Mouse (Mus musculus) kidney, postnatal 0 days (tissue): ENCODE results near the gene Usp48. TPM values are rescaled to one million over a fixed set of nuclear protein-coding genes. Genes with fewer than 3 reads are reported as not detected.

Experiments used
- ATAC-seq: fragments of 200-750 bp; cut with Nextera tagmentation; replicated peaks from 2 replicates; pipeline ENCODE4 v1.8.0; 2017; ENCODE audit warnings: low read depth, moderate number of reproducible peaks, moderate TSS enrichment, moderate library complexity; ENCODE audit not compliant: low FRiP score
- DNase-seq: peaks from one replicate; pipeline ENCODE4 v3.0.0-alpha.2; 2016; ENCODE audit warnings: low spot score
- H3K27ac ChIP-seq: fragments of 300-500 bp; sonication (generic); 2 replicates; pipeline ENCODE4 v1.5.1; 2014; ENCODE audit warnings: mild to moderate bottlenecking
- H3K27me3 ChIP-seq: fragments of 300-500 bp; sonication (generic); 2 replicates; pipeline ENCODE4 v1.6.1; 2014; ENCODE audit warnings: low read length, mixed read lengths; ENCODE audit not compliant: insufficient read depth
- H3K36me3 ChIP-seq: fragments of 300-500 bp; sonication (generic); 2 replicates; pipeline ENCODE4 v1.6.1; 2014; ENCODE audit warnings: low read length, mixed read lengths; ENCODE audit not compliant: insufficient read depth
- H3K4me1 ChIP-seq: fragments of 300-500 bp; sonication (generic); replicated peaks from 2 replicates; pipeline ENCODE4 v1.6.1; 2014; ENCODE audit warnings: antibody characterized with exemption, low read length, mixed read lengths; ENCODE audit not compliant: insufficient read depth
- H3K4me2 ChIP-seq: fragments of 300-500 bp; sonication (generic); 2 replicates; pipeline ENCODE4 v1.6.1; 2014; ENCODE audit warnings: mild to moderate bottlenecking, low read length, moderate library complexity, mixed read lengths
- H3K4me3 ChIP-seq: fragments of 300-500 bp; sonication (generic); replicated peaks from 2 replicates; pipeline ENCODE4 v1.5.1; 2014; ENCODE audit warnings: low read depth, low read length
- H3K9ac ChIP-seq: fragments of 300-500 bp; sonication (generic); 2 replicates; pipeline ENCODE4 v1.6.1; 2014; ENCODE audit warnings: low read depth, low read length
- H3K9me3 ChIP-seq: fragments of 300-500 bp; sonication (generic); replicated peaks from 2 replicates; pipeline ENCODE4 v1.6.1; 2016; ENCODE audit warnings: low read length, inconsistent platforms, mixed read lengths
- CTCF ChIP-seq: IDR thresholded peaks from 2 replicates; pipeline ENCODE4 v1.5.1; 2016; ENCODE audit warnings: antibody characterized with exemption, low read depth, mild to moderate bottlenecking, moderate library complexity
- WGBS: fragments of 180-500 bp; shearing (Covaris S2); extraction: QIAGEN DNeasy Blood & Tissue Kit; methylation state at CpG from one replicate; pipeline ENCODE4 v1.1.7; 2014; 5-methylcytosine and 5-hydroxymethylcytosine counted together
- polyA plus RNA-seq: library from polyadenylated mRNA; unstranded; fragments of >200 nt; fragmentation: Nextera tagmentation; extraction: Ambion mirVana; gene quantifications from 2 replicates; pipeline ENCODE4 v1.2.1, GENCODE M21; 2015

Gene Usp48
- polyA plus RNA-seq, 1 experiment from 2014 or later: 40.4 TPM

DNA sequence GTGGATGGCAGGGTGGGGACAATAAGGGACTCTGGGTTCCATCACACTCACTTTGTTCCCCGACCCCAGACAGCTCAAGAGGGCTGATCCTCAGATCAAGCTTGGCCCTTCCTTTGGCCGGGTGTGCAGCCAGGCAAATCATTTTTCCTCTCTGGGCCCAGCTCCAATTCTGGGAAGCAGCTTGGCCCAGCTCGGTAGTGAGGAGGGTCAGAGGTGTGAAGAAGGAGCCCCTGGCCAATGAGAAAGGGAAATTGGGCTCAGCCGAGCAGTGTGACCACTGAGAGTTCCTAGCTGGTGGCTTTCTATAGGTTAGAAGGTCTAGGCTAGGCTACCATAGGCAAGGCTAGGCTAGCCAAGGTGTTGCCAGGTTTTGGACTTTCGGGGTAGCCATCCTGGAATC, 74.2 kb downstream of the Usp48 start:
- TF ChIP-seq CTCF: no peak
- H3K4me2 ChIP-seq: no peak overlapping the region
- no peak for DNase-seq
- H3K36me3 ChIP-seq: no peaks in the 10 kb centered on the region
- no peak for ATAC-seq
- 30% methylated on average over 5 of the region's 5 CpGs for WGBS
- H3K27ac ChIP-seq: no peak overlapping the region; the same call in 1 of the 2 replicates
- no peak overlapping the region for H3K9ac ChIP-seq
- peaks cover 10% of the 10 kb centered on the region; the same call in 1 of the 2 replicates for H3K27me3 ChIP-seq
- H3K4me1 ChIP-seq: 0 out of 2 replicates have a peak, but pooled peaks cover 11% of the 10 kb centered on the region
- no peak overlapping the region for H3K4me3 ChIP-seq
- H3K9me3 ChIP-seq: no peaks in the 10 kb centered on the region

DNA sequence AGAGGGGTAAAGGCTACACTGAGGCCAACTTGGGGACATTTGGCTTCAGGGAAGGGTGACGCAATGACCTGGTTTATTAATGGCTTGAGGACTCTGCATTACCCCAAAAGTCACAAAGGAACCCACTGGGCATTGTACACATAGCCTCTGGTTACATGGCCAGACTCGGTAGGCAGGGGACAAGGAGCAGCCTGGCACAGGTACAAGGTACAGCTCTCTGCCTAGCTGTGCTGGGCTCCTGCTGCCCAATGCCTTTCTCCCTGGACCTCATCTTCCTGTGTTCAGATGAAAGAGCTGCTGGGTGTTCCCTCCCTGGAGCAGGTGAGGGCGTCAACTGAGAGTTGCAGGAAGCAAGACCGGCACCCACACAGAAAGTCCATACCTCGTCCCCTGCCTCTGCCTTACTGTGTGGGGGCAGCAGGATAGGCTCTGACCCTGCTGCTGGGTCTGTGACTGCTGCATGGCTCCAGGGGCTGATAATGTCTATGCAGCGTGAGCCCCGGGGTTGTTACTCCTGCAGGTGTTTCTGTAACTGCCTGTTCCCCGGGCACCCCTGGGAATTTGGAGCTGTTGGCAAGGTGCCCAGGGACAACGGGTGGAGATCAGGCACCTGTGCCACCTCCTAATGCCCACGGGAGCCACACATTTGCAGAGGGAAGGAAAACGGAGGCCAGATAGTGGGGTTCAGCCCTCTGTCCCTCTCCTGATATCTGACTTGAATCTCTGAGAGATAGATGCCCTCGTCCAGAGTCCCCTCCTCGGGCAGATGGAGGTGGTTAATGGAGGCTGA, 78.4 kb downstream of the Usp48 start:
- no peaks in the 10 kb centered on the region for H3K27me3 ChIP-seq
- ATAC-seq (no peak), DNase-seq (no peak)
- no peak overlapping the region for H3K4me2 ChIP-seq
- no peaks in the 10 kb centered on the region for H3K9me3 ChIP-seq
- no peaks in the 10 kb centered on the region for H3K36me3 ChIP-seq
- no peak overlapping the region for H3K4me3 ChIP-seq
- WGBS: 66% methylated on average over 13 of the region's 13 CpGs
- H3K9ac ChIP-seq: no peak overlapping the region
- H3K27ac ChIP-seq: no peak overlapping the region
- H3K4me1 ChIP-seq: no peaks in the 10 kb centered on the region
- no peak for TF ChIP-seq CTCF

DNA sequence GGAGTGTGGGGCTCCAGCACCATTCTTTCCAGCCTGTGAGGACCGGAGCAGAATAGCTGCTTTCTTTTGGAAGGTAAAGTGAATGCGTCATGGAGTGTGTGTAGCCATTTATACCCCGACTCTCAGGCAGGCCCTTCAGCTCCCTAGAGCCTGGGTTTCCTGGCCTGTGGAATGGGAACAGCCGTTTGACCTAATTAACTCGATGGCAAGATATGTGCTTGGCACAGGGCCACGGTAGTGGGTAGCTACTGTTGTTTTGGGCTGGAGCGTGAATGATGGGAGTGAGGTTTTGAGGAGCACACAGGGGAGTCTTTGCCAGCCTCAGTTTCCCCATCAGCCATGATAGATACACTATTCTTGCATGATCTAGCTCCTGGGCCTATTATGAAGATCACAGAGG, 82.0 kb downstream of the Usp48 start:
- H3K4me3 ChIP-seq: no peak overlapping the region
- no peaks in the 10 kb centered on the region for H3K27me3 ChIP-seq
- H3K9me3 ChIP-seq: no peaks in the 10 kb centered on the region
- WGBS: 69% methylated on average over 7 of the region's 7 CpGs
- no peaks in the 10 kb centered on the region for H3K36me3 ChIP-seq
- H3K9ac ChIP-seq: no peak overlapping the region
- H3K4me1 ChIP-seq: no peaks in the 10 kb centered on the region
- no peak for TF ChIP-seq CTCF
- no peak overlapping the region for H3K4me2 ChIP-seq
- H3K27ac ChIP-seq: no peak overlapping the region
- DNase-seq: no peak
- no peak for ATAC-seq

DNA sequence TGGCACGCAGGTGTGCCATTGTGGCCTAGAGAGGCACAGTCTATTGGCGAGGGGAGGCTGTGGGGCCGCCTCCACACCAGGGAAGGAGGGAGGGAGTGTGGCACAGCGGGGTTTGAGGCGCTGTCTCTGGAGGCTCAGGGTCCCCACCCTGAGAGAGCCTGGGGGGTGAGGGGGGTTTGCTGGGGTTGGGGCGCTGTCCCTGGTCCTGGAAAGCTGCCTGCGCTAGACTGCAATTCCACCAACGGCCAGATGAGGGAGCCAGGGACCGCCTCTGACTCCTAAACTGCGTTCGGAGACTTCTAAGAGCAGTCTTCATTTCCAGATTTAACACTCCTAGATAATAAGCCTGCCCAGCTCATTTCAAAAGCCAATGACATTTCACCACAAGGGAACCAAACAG, 82.5 kb downstream of the Usp48 start:
- TF ChIP-seq CTCF: peak; percentile 86
- H3K27me3 ChIP-seq: no peaks in the 10 kb centered on the region
- H3K4me3 ChIP-seq: no peak overlapping the region
- DNase-seq (peak; percentile 82), ATAC-seq (no peak)
- no peaks in the 10 kb centered on the region for H3K4me1 ChIP-seq
- H3K27ac ChIP-seq: no peak overlapping the region
- H3K36me3 ChIP-seq: no peaks in the 10 kb centered on the region
- H3K9ac ChIP-seq: no peak overlapping the region
- WGBS: 8% methylated on average over 11 of the region's 11 CpGs
- no peaks in the 10 kb centered on the region for H3K9me3 ChIP-seq
- no peak overlapping the region for H3K4me2 ChIP-seq

DNA sequence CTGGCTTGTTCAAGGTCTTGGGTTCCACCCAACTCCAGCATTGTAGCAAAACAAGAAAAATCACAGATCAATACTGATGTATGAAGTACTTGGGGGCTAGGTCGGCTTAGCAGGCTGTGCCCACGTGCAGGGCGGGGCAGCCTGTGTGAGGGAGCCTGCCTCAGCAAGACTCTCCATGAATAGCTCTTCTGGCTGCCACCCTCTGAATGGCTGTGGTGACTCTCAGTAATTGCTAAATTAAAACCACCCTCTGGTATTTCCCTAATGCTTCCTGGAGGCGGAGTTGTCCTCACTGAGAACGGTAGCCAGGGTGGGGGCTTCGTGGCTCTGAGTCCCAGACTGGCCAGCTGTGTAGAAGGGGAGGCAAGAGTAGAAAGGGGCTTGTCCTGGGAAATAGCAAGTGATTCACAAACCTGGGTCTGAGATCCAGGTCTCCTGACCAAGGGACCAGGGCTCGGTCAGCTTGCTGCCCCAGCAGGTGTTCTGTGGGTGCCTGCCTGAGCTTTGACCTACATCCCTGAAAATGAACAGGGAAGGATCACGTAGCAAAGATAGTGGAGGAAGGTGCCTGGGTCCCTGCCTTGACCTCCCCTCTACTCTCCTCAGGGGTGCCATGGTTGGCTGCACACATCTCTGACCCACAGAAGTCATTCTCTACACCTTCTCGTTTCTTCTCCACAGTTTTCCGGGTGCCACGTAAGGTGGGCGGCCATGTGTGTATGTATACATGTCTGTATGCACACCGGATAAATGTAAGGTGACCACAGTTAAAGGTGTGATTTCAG, 83.3 kb downstream of the Usp48 start:
- Histone ChIP-seq H3K4me1 (peaks cover 7% of the 10 kb centered on the region; the same call in 1 of the 2 replicates), H3K27me3 (0 out of 2 replicates have a peak, but pooled peaks cover 3% of the 10 kb centered on the region), H3K9me3 (no peaks in the 10 kb centered on the region), H3K9ac (no peak overlapping the region), H3K36me3 (no peaks in the 10 kb centered on the region), H3K27ac (no peak overlapping the region), H3K4me3 (no peak overlapping the region), H3K4me2 (no peak overlapping the region)
- 59% methylated on average over 13 of the region's 13 CpGs for WGBS
- ATAC-seq: no peak
- TF ChIP-seq CTCF: no peak
- DNase-seq: no peak

DNA sequence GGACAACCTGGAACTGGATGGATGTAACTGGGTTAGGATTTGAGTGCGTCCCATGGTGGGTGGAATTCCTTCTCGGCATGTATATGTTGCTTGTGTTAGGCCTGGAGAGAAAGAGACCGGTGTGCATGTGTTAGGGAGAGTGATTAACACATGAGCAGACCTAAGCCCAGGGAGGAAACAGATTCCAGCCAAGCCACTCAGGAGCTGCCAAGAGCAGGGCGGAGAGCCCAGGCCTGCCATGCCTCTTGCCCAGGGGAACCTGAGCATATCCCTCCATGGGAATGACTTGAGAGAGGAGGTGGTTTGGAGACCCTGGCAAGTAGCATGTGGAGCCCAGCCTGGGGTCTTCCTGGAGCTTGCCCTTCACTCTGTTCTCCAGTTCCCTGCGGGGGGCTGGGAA, 84.4 kb downstream of the Usp48 start:
- Histone ChIP-seq H3K27ac (no peak overlapping the region), H3K36me3 (no peaks in the 10 kb centered on the region), H3K9me3 (no peaks in the 10 kb centered on the region), H3K4me2 (no peak overlapping the region), H3K9ac (no peak overlapping the region), H3K27me3 (0 out of 2 replicates have a peak, but pooled peaks cover 5% of the 10 kb centered on the region), H3K4me3 (no peak overlapping the region), H3K4me1 (peaks cover 7% of the 10 kb centered on the region; the same call in 1 of the 2 replicates)
- ATAC-seq (no peak), DNase-seq (no peak)
- 78% methylated on average over 5 of the region's 5 CpGs for WGBS
- no peak for TF ChIP-seq CTCF
